In genomic region chr3:88274002-88274401, GRCm38 (mm10) we compare ENCODE assay signal across 24 mouse cellular contexts. TPM values are rescaled to one million over a fixed set of nuclear protein-coding genes. Genes with fewer than 3 reads are reported as not detected.
DNase-seq lines count a peak whose midpoint lies in the region; ATAC-seq and TF ChIP-seq lines count a peak whose summit lies in the region.
"Had no signal": no experiment of that assay in that cellular context is flagged by ENCODE, and none has a peak within 500 bp of the region (broad histone marks: within the 10 kb centered on the region; RNA-seq: fewer than 3 reads in every experiment).

No protein-coding gene starts in this region.

- DNase-seq in heart, postnatal 4 days, result peak; percentile 8
- no peak for DNase-seq in lung, embryonic 14.5 days
- no peak for DNase-seq in lung, adult 18-20 months
- DNase-seq in G1E (ENCODE audit: low spot score), result no peak
- DNase-seq in adrenal gland, adult 2 months, result no peak
- no peak for DNase-seq in hindbrain, embryonic 14.5 days (ENCODE audit: low spot score)
- DNase-seq: cerebellum, adult 11 months; gastrocnemius, postnatal 10 days; kidney, adult 11 months; lung, postnatal 14 days; midbrain, embryonic 14.5 days had no signal

- no peaks in the 10 kb centered on the region for H3K9me3 ChIP-seq in heart, embryonic 11.5 days (replicated peaks; ENCODE audit: control insufficient read depth, low read length)
- H3K9me3 ChIP-seq in lung, embryonic 14.5 days (ENCODE audit: low read depth, low read length), result no peaks in the 10 kb centered on the region
- no peaks in the 10 kb centered on the region for H3K9me3 ChIP-seq in G1E (replicated peaks)
- no peaks in the 10 kb centered on the region for H3K9me3 ChIP-seq in hindbrain, embryonic 14.5 days (ENCODE audit: control insufficient read depth, low read length)
- H3K9me3 ChIP-seq: heart, embryonic 12.5 days; limb, embryonic 13.5 days; stomach, embryonic 15.5 days had no signal

- no peak overlapping the region for H3K4me3 ChIP-seq in heart, embryonic 11.5 days (ENCODE audit: low read depth, low read length)
- H3K4me3 ChIP-seq in lung, embryonic 14.5 days (ENCODE audit: low read depth, low read length), result no peak overlapping the region
- no peak overlapping the region for H3K4me3 ChIP-seq in G1E (ENCODE audit: low read depth, low read length)
- H3K4me3 ChIP-seq in small intestine, adult 2 months (ENCODE audit: low read depth, low read length), result no peak overlapping the region
- H3K4me3 ChIP-seq in hindbrain, embryonic 14.5 days (replicated peaks; ENCODE audit: low read length), result no peak overlapping the region
- H3K4me3 ChIP-seq: heart, embryonic 12.5 days; limb, embryonic 13.5 days; stomach, embryonic 15.5 days had no signal

- WGBS in heart, embryonic 11.5 days (ENCODE audit: insufficient replicate concordance), result 91% methylated on average over 4 of the region's 4 CpGs
- 90% methylated on average over 4 of the region's 4 CpGs for WGBS in lung, embryonic 14.5 days
- 94% methylated on average over 4 of the region's 4 CpGs for WGBS in small intestine, adult 2 months
- WGBS in hindbrain, embryonic 14.5 days, result 96% methylated on average over 4 of the region's 4 CpGs

- no peak overlapping the region for H3K9ac ChIP-seq in heart, embryonic 11.5 days (ENCODE audit: low read depth, low read length)
- H3K9ac ChIP-seq in lung, embryonic 14.5 days, result no peak overlapping the region
- no peak overlapping the region for H3K9ac ChIP-seq in hindbrain, embryonic 14.5 days
- H3K9ac ChIP-seq: heart, embryonic 12.5 days; limb, embryonic 13.5 days; stomach, embryonic 15.5 days had no signal

- 0 out of 2 replicates have a peak, but pooled peaks have one; percentile 20 for TF ChIP-seq CTCF in lung, embryonic 14.5 days (IDR thresholded peaks at IDR 0.05; ENCODE audit: low read depth)
- peak; percentile 45 for TF ChIP-seq CTCF in G1E (IDR thresholded peaks at IDR 0.05; ENCODE audit: low read depth, low read length)
- peak; percentile 30; the same call in 1 of the 2 replicates for TF ChIP-seq CTCF in small intestine, adult 2 months (IDR thresholded peaks at IDR 0.05; ENCODE audit: extremely low read depth, insufficient read length, insufficient replicate concordance, low read depth, low read length)

- H3K4me2 ChIP-seq in heart, embryonic 11.5 days, result no peak overlapping the region
- no peak overlapping the region for H3K4me2 ChIP-seq in lung, embryonic 14.5 days
- H3K4me2 ChIP-seq in hindbrain, embryonic 14.5 days (replicated peaks), result no peak overlapping the region
- H3K4me2 ChIP-seq: heart, embryonic 12.5 days; limb, embryonic 13.5 days; stomach, embryonic 15.5 days had no signal

- ATAC-seq in heart, embryonic 11.5 days (replicated peaks; ENCODE audit: insufficient number of reproducible peaks, low FRiP score, low TSS enrichment), result no peak
- no peak for ATAC-seq in lung, embryonic 14.5 days (ENCODE audit: insufficient read depth)
- ATAC-seq in G1E (ENCODE audit: extremely low read depth, insufficient number of reproducible peaks, low FRiP score, poor library complexity, severe bottlenecking), result no peak
- ATAC-seq in hindbrain, embryonic 14.5 days (ENCODE audit: low FRiP score), result no peak

- H3K36me3 ChIP-seq in heart, embryonic 11.5 days (ENCODE audit: control insufficient read depth, insufficient read depth, low read length), result no peaks in the 10 kb centered on the region
- H3K36me3 ChIP-seq in lung, embryonic 14.5 days (ENCODE audit: insufficient read depth), result no peaks in the 10 kb centered on the region
- H3K36me3 ChIP-seq in G1E (replicated peaks), result no peaks in the 10 kb centered on the region
- H3K36me3 ChIP-seq in small intestine, adult 2 months (ENCODE audit: control insufficient read depth, insufficient read depth, low read length), result no peaks in the 10 kb centered on the region
- no peaks in the 10 kb centered on the region for H3K36me3 ChIP-seq in hindbrain, embryonic 14.5 days (replicated peaks; ENCODE audit: control insufficient read depth, insufficient read depth)
- H3K36me3 ChIP-seq: heart, embryonic 12.5 days; limb, embryonic 13.5 days; stomach, embryonic 15.5 days had no signal

- H3K27me3 ChIP-seq in heart, embryonic 11.5 days (ENCODE audit: control insufficient read depth, insufficient read depth, low read length), result no peaks in the 10 kb centered on the region
- H3K27me3 ChIP-seq in lung, embryonic 14.5 days (ENCODE audit: insufficient read depth, low read length), result no peaks in the 10 kb centered on the region
- peaks cover 4% of the 10 kb centered on the region for H3K27me3 ChIP-seq in G1E (ENCODE audit: insufficient read depth, low read length)
- H3K27me3 ChIP-seq in small intestine, adult 2 months (ENCODE audit: control insufficient read depth, insufficient read depth, low read length), result no peaks in the 10 kb centered on the region
- no peaks in the 10 kb centered on the region for H3K27me3 ChIP-seq in hindbrain, embryonic 14.5 days (ENCODE audit: control insufficient read depth, insufficient read depth, low read length)
- H3K27me3 ChIP-seq: heart, embryonic 12.5 days; limb, embryonic 13.5 days; stomach, embryonic 15.5 days had no signal

- no peaks in the 10 kb centered on the region for H3K4me1 ChIP-seq in heart, embryonic 11.5 days (ENCODE audit: control insufficient read depth, insufficient read depth, low read length)
- no peaks in the 10 kb centered on the region for H3K4me1 ChIP-seq in lung, embryonic 14.5 days (ENCODE audit: insufficient read depth)
- 0 out of 2 replicates have a peak, but pooled peaks cover 3% of the 10 kb centered on the region for H3K4me1 ChIP-seq in G1E (ENCODE audit: insufficient read depth, low read depth, low read length)
- no peaks in the 10 kb centered on the region for H3K4me1 ChIP-seq in small intestine, adult 2 months (ENCODE audit: control insufficient read depth, insufficient read depth, insufficient read length, low read length)
- no peaks in the 10 kb centered on the region for H3K4me1 ChIP-seq in hindbrain, embryonic 14.5 days (replicated peaks; ENCODE audit: control insufficient read depth, insufficient read depth, low read length)
- H3K4me1 ChIP-seq: heart, embryonic 12.5 days; limb, embryonic 13.5 days; stomach, embryonic 15.5 days had no signal

- H3K27ac ChIP-seq in heart, embryonic 11.5 days (ENCODE audit: low read depth, low read length), result no peak overlapping the region
- H3K27ac ChIP-seq in lung, embryonic 14.5 days (ENCODE audit: low read depth), result no peak overlapping the region
- no peak overlapping the region for H3K27ac ChIP-seq in small intestine, adult 2 months (ENCODE audit: insufficient read depth, low read depth, low read length)
- H3K27ac ChIP-seq in hindbrain, embryonic 14.5 days, result no peak overlapping the region
- H3K27ac ChIP-seq: limb, embryonic 13.5 days; stomach, embryonic 15.5 days had no signal

- no peak for TF ChIP-seq POLR2A in small intestine, adult 2 months (IDR thresholded peaks at IDR 0.05; ENCODE audit: low read depth, low read length)

RNA-seq across cellular contexts. Expression of gene Gm38392, which starts 13.0 kb away (rescaled TPM):
- not detected for total RNA-seq in heart, postnatal 4 days (2021)
- polyA plus RNA-seq in heart, embryonic 11.5 days (2014; fragmentation: Nextera tagmentation; extraction: Ambion mirVana), result 0.31 TPM in 1 of 2 replicates, not detected in the other
- not detected in 2 replicates for polyA plus RNA-seq in lung, embryonic 14.5 days (2014; fragmentation: Nextera tagmentation; extraction: Ambion mirVana)
- not detected in 2 replicates for total RNA-seq in G1E (2014; fragmentation: Nextera tagmentation)
- total RNA-seq in G1E (2017), result not detected in 2 replicates
- polyA plus RNA-seq in G1E (2012), result not detected in 2 replicates
- not detected in 2 replicates for polyA plus RNA-seq in small intestine, adult 2 months (2012; rRNA removed)
- 1 to 10 TPM; 1.7 to 1.9 TPM for total RNA-seq in adrenal gland, adult 2 months (2021)
- 0.26 TPM in 1 of 2 replicates, not detected in the other for polyA plus RNA-seq in adrenal gland, adult 2 months (2012; rRNA removed)
- 0.37 TPM in 1 of 2 replicates, not detected in the other for polyA plus RNA-seq in hindbrain, embryonic 14.5 days (2014; fragmentation: Nextera tagmentation; extraction: Ambion mirVana)
- total RNA-seq: common myeloid progenitor, adult 5-6 weeks; hematopoietic stem cell, adult 5-6 weeks had no signal
- polyA plus RNA-seq: C2C12; embryonic facial prominence, embryonic 14.5 days; heart, embryonic 12.5 days; large intestine, adult 2 months; midbrain, embryonic 14.5 days; neural tube, embryonic 11.5 days had no signal

RNA-seq across cellular contexts. Expression of gene Rhbg, which starts 19.5 kb away (rescaled TPM):
- total RNA-seq in heart, postnatal 4 days (2021), result not detected
- polyA plus RNA-seq in heart, embryonic 11.5 days (2014; fragmentation: Nextera tagmentation; extraction: Ambion mirVana), result 0.10 TPM in 1 of 2 replicates, not detected in the other
- not detected in 2 replicates for polyA plus RNA-seq in lung, embryonic 14.5 days (2014; fragmentation: Nextera tagmentation; extraction: Ambion mirVana)
- total RNA-seq in G1E (2014; fragmentation: Nextera tagmentation) (not detected in 2 replicates), G1E (2017) (not detected in 2 replicates)
- not detected in 2 replicates for polyA plus RNA-seq in G1E (2012)
- 11.2 and 40.3 TPM in 2 replicates for polyA plus RNA-seq in small intestine, adult 2 months (2012; rRNA removed)
- total RNA-seq in adrenal gland, adult 2 months (2021), result 10 to 100 TPM in 1 of 2 experiments, 1 to 10 TPM in 1; 8.5 to 18.3 TPM
- polyA plus RNA-seq in adrenal gland, adult 2 months (2012; rRNA removed), result 0.76 and 1.8 TPM in 2 replicates
- 0.48 and 0.76 TPM in 2 replicates for polyA plus RNA-seq in hindbrain, embryonic 14.5 days (2014; fragmentation: Nextera tagmentation; extraction: Ambion mirVana)
- total RNA-seq: common myeloid progenitor, adult 5-6 weeks; gastrocnemius, postnatal 10 days; hematopoietic stem cell, adult 5-6 weeks; left cerebral cortex, adult 18-20 months had no signal
- polyA plus RNA-seq: C2C12; forebrain, embryonic 11.5 days had no signal

RNA-seq across cellular contexts. Expression of gene Tsacc, which starts 22.8 kb away (rescaled TPM):
- total RNA-seq in heart, postnatal 4 days (2021), result 1 to 10 TPM; 6.1 to 6.2 TPM
- polyA plus RNA-seq in heart, embryonic 11.5 days (2014; fragmentation: Nextera tagmentation; extraction: Ambion mirVana), result 12.8 and 14.9 TPM in 2 replicates
- polyA plus RNA-seq in lung, embryonic 14.5 days (2014; fragmentation: Nextera tagmentation; extraction: Ambion mirVana), result 9.1 and 9.9 TPM in 2 replicates
- total RNA-seq in G1E (2014; fragmentation: Nextera tagmentation) (11.5 and 17.6 TPM in 2 replicates), G1E (2017) (6.3 and 13.9 TPM in 2 replicates)
- polyA plus RNA-seq in G1E (2012), result 0.74 and 1.1 TPM in 2 replicates
- 0.76 and 0.99 TPM in 2 replicates for polyA plus RNA-seq in small intestine, adult 2 months (2012; rRNA removed)
- 10 to 100 TPM in 1 of 2 experiments, 1 to 10 TPM in 1; 5.7 to 10.6 TPM for total RNA-seq in adrenal gland, adult 2 months (2021)
- polyA plus RNA-seq in adrenal gland, adult 2 months (2012; rRNA removed), result 1.9 and 2.3 TPM in 2 replicates
- 5.8 and 8.5 TPM in 2 replicates for polyA plus RNA-seq in hindbrain, embryonic 14.5 days (2014; fragmentation: Nextera tagmentation; extraction: Ambion mirVana)

RNA-seq across cellular contexts. Expression of gene Cct3, which starts 22.9 kb away (rescaled TPM):
- total RNA-seq in heart, postnatal 4 days (2021), result 100 to 1,000 TPM; 257 TPM
- 491 and 516 TPM in 2 replicates for polyA plus RNA-seq in heart, embryonic 11.5 days (2014; fragmentation: Nextera tagmentation; extraction: Ambion mirVana)
- polyA plus RNA-seq in lung, embryonic 14.5 days (2014; fragmentation: Nextera tagmentation; extraction: Ambion mirVana), result 594 and 602 TPM in 2 replicates
- total RNA-seq in G1E (2014; fragmentation: Nextera tagmentation), result 213 and 234 TPM in 2 replicates
- 292 and 314 TPM in 2 replicates for total RNA-seq in G1E (2017)
- 27.9 and 28.7 TPM in 2 replicates for polyA plus RNA-seq in G1E (2012)
- polyA plus RNA-seq in small intestine, adult 2 months (2012; rRNA removed), result 46.0 and 73.9 TPM in 2 replicates
- total RNA-seq in adrenal gland, adult 2 months (2021), result 100 to 1,000 TPM; 218 to 316 TPM
- 48.9 and 64.9 TPM in 2 replicates for polyA plus RNA-seq in adrenal gland, adult 2 months (2012; rRNA removed)
- 455 and 498 TPM in 2 replicates for polyA plus RNA-seq in hindbrain, embryonic 14.5 days (2014; fragmentation: Nextera tagmentation; extraction: Ambion mirVana)

RNA-seq across cellular contexts. Expression of gene Glmp, which starts 50.8 kb away (rescaled TPM):
- total RNA-seq in heart, postnatal 4 days (2021), result 10 to 100 TPM; 74.8 to 84.6 TPM
- polyA plus RNA-seq in heart, embryonic 11.5 days (2014; fragmentation: Nextera tagmentation; extraction: Ambion mirVana), result 106 and 118 TPM in 2 replicates
- 124 and 129 TPM in 2 replicates for polyA plus RNA-seq in lung, embryonic 14.5 days (2014; fragmentation: Nextera tagmentation; extraction: Ambion mirVana)
- 119 and 123 TPM in 2 replicates for total RNA-seq in G1E (2014; fragmentation: Nextera tagmentation)
- 65.7 and 89.1 TPM in 2 replicates for total RNA-seq in G1E (2017)
- 31.4 and 67.5 TPM in 2 replicates for polyA plus RNA-seq in G1E (2012)
- polyA plus RNA-seq in small intestine, adult 2 months (2012; rRNA removed), result 82.0 and 181 TPM in 2 replicates
- 100 to 1,000 TPM; 229 to 231 TPM for total RNA-seq in adrenal gland, adult 2 months (2021)
- polyA plus RNA-seq in adrenal gland, adult 2 months (2012; rRNA removed), result 145 and 186 TPM in 2 replicates
- polyA plus RNA-seq in hindbrain, embryonic 14.5 days (2014; fragmentation: Nextera tagmentation; extraction: Ambion mirVana), result 72.7 and 81.3 TPM in 2 replicates
